Mouse (Mus musculus): ENCODE results near the gene Prkcg. TPM values are rescaled to one million over a fixed set of nuclear protein-coding genes. Genes with fewer than 3 reads are reported as not detected.

Gene Prkcg
- polyA plus RNA-seq, 1 experiment from 2014 or later, result 0.36 TPM

Other genes with a start within 250 kb of the Prkcg start
- 0.31 and 0.43 TPM in 2 replicates for gene AU018091, start 120.0 kb upstream of the Prkcg start, polyA plus RNA-seq (2016; fragmentation: Nextera tagmentation; extraction: Ambion mirVana)
- 0.02 TPM in 1 of 2 replicates, not detected in the other for gene Nlrp12, start 39.4 kb upstream of the Prkcg start, polyA plus RNA-seq (2016; fragmentation: Nextera tagmentation; extraction: Ambion mirVana)
- 27.5 and 28.2 TPM in 2 replicates for gene Myadm, start 99 bp upstream of the Prkcg start, polyA plus RNA-seq (2016; fragmentation: Nextera tagmentation; extraction: Ambion mirVana)
- 1.2 and 1.9 TPM in 2 replicates for gene Cacng7, start 43.8 kb downstream of the Prkcg start, polyA plus RNA-seq (2016; fragmentation: Nextera tagmentation; extraction: Ambion mirVana)
- 8.5 and 11.4 TPM in 2 replicates for gene Cacng8, start 101.5 kb downstream of the Prkcg start, polyA plus RNA-seq (2016; fragmentation: Nextera tagmentation; extraction: Ambion mirVana)
- 0.29 TPM in 1 of 2 replicates, not detected in the other for gene Cacng6, start 135.0 kb downstream of the Prkcg start, polyA plus RNA-seq (2016; fragmentation: Nextera tagmentation; extraction: Ambion mirVana)
- not detected in 2 replicates for gene Tarm1, start 213.4 kb downstream of the Prkcg start, polyA plus RNA-seq (2016; fragmentation: Nextera tagmentation; extraction: Ambion mirVana)